Comparison of ENCODE assay signal across 8 mouse cellular contexts in genomic region chr19:46869526-46869925, GRCm38 (mm10).
DNase-seq lines count a peak whose midpoint lies in the region; ATAC-seq lines count a peak whose summit lies in the region.

No protein-coding gene starts in this region.

- peak; percentile 91 for DNase-seq in adipocyte (ENCODE audit: low spot score)
- peak; percentile 80 for DNase-seq in gastrocnemius, postnatal 10 days
- peak; percentile 78 to 81 for DNase-seq in left cerebral cortex, postnatal 10 days (ENCODE audit: extremely low spot score in 1 of 2, low spot score in 2 of 2)
- DNase-seq in mesoderm, embryonic 11.5 days (ENCODE audit: low read depth, low spot score), result peak; percentile 84
- peak; percentile 86 for DNase-seq in right cerebral cortex, postnatal 4 days
- DNase-seq in urinary bladder, postnatal 4 days (ENCODE audit: low spot score in 2 of 2), result peak; percentile 65 to 79

- intact Hi-C loops in left cerebral cortex, postnatal 10 days (cut with DNase I), result loop anchor here (1.0 to 5.0 kb wide), 2 partner anchors 109 to 197 kb away; partner anchors contain the start of gene Cyp17a1

- peak; percentile 81 for ATAC-seq in common myeloid progenitor, adult 5-6 weeks (replicated peaks; ENCODE audit: low read depth, poor library complexity, severe bottlenecking)
- ATAC-seq in inflammation-experienced regulatory T-cells, adult 6 months, result peak; percentile 85

Comparison
In these comparisons a context has a peak if more than half of its experiments do, and no peak if none do; other contexts are left out.
1. Peak in every context shown above with its lines: DNase-seq and ATAC-seq.